Mouse (Mus musculus) spleen, postnatal 4 days (tissue): Measurements from ENCODE around the gene Cbln4.

Experiments
- DNase-seq, 2 experiments: peaks; one replicate each; pipeline ENCODE4 v3.0.0; 2022; ENCODE audit warnings: low spot score in 2 of 2

Cbln4 gene

DNA sequence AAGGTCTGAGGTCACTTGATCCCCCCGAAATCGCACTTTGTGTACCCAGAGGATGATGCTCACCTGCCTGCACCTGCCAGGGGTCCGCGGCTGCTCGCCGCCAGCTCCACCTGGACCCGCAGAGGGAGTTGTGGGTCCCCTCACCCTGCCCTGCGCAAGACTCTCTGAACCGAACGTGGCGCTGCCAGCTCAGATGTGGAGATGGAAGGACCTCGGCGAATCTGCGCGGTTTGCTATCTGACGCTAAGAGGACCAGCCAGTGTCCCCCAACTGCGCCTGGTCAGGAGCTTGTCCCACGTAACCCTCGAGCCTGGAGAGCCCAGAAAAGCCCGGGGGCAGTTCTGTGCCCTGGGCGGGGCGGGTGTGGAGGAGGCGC lies at the start of gene Cbln4:
Gene Cbln4 (minus strand): TSS at position 232 of the 376 bp plus-strand sequence.
- DNase-seq, result no peak

DNA sequence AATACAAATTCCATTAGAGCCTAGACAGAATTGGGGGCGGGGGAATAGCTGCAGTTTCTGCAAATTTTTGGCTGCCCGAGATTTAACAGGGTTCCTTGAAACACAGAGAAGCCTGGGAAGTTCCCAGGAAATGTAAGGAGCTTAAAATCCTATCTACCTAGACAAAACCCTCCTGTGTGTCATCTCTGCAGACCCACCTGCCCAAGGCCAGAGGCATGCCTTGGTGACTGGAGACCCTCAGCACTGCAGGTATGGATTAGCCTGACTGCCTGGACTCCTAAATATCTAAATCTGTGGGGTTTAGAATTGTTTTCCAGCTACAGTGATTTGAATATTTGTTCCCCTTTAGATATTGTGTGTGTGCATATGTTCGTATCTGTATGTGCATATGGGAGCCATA lies 35.3 kb upstream of the Cbln4 start:
- no peak for DNase-seq

DNA sequence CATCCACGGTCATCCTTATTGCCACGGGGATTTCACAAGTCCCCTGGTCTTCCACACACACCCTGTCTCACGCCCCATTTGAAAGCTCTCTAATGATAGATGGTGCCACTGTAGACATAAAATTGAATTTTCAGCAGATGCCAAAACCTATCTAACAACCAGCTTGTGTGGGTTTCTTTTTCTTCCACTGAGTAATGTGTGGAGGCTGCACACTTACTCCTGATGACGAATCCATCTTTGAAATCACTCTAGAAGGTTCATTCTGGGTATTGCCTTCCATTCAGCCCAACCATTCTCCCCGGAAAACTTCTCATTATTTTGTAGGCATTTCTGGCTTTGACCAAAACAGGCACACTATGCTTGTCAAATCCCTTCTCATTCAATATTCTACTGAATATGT lies 33.0 kb upstream of the Cbln4 start:
- no peak for DNase-seq

DNA sequence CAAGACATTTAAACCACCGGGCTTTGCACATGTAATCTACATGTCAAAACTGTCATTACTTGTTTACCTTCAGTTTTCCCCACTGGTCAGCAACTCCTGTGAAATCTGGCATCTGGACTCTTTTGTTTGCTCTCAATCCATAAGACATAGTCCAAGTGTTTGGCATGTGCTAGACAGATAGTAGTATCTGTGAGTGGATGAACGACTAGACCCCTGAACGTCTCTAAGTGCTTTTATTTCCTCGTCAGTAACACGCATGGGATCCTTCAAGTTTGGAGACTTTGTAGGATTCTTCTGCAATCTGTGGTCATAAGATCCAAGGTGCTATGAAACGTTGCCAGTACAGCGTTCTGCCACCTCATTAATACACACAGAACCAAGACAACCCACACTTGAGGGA lies 19.6 kb upstream of the Cbln4 start:
- DNase-seq, result no peak

DNA sequence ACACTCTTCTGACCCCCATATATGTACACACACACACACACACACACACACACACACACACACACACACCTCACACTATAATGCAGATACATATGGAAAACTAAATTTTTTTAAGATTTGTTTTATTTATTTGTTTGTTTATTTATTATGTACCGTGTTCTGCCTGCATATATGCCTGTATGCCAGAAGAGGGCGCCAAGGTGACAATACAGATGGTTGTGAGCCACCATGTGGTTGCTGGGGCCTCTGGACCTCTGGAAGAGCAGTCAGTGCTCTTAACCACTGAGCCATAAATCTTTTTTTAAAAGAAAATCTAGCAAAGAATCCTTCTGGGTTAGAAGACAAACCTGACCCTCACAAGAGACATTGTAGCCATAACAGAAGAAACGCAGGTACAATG lies 16.5 kb upstream of the Cbln4 start:
- no peak for DNase-seq

DNA sequence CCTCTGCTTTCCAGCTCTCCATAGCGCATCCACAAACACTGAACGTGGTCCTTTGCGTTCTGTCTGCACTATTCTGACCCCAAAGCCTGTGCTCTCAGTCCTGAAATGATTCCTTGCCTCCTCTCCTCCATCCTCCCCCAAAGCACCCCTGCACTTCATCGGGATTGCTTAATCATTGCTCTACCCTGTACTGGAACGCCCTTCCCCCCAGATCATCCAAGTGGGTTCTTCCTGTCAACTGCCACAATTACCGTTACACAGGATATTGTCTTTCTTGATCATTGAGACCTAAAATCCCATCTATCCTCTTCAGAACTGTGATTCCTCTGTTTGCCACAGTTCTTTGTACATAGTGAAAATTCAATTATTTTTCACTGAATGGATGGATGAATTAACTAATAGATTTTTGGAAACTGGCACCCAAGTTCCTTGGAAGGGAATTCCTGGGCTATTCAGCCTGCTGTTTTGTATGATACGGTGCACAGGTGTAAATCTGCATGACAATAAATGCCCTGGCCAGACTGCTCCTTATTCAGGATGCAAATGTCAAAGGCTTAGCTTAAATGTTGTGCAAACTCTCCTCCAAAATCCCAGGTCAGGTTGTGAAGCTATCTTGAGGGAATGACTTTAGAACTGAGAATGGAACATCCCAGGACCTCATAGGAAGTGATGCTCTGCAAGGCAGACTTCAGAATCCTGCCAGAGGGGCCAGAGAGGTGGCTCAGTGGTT lies 15.8 kb upstream of the Cbln4 start:
- DNase-seq, result no peak

DNA sequence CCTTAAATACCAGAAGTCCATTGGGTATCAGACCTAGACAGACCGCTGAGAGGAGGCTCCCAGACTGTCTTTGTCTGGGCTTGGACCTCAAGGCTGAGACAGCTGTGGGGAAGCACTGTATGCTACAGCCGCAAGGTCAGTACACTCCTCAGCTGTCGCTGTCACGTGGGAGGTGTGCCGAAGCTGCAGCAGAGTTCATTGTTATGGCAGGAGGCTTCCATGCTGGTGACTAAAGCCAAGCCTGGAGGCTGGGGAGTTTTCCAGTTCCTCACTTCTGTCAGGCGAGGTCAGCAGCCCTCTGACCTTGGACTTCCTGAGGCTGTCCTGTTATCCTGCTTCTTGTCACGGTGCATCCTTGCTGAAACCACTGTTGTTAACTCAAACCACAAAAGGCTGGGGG lies 2.7 kb upstream of the Cbln4 start:
- DNase-seq, result no peak

DNA sequence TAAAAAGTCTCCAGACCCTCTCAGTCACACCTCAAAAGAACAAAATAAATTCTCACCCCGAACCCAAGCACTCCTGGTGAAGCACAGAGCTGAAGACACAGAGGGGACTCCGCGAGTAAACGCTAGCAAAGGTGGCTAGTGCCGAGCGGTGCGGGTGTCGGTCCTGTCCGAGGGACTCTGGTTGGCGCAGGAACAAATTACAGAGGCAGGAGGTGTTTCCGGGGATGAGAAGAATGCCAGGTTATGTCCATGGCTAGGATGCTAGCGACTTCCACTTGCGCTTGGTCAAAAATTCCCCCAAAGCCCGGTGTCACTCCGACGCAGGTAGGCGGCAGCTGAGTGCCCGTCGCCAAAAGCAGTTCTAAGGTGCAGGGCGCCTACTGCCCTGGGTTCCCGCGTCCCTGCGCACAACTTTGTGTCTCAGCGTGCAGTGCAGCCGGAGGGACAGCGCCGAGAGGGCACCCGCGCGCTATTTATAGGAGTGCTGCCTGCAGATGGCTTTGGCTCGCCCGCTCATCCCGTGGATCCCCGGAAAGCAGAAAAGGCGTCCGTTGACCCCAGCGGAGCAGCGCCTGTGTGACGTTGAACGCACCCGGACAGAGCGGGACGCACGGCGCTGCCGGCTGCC lies 545 bp downstream of the Cbln4 start:
- no peak for DNase-seq

DNA sequence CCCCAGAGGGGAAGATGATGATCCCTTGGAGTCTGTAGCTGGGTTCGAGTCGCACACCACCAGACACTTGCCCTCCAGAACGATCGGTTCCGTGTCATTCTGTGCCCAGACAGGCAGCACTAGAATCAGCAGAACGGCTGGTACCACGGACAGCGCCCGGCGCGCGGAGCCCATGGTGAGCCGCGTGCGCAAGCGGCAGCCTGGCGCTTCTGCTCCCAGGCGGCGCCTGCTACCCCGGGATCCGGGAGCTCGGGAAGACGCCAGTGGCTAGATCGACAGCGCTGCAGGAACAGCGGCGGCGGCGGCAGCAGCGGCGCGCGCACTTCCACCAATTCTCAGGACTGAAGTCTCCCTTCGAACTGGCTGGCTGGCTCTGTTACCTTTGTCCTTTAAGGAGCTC lies 1.1 kb downstream of the Cbln4 start:
- DNase-seq, result peak; percentile 17 to 63

DNA sequence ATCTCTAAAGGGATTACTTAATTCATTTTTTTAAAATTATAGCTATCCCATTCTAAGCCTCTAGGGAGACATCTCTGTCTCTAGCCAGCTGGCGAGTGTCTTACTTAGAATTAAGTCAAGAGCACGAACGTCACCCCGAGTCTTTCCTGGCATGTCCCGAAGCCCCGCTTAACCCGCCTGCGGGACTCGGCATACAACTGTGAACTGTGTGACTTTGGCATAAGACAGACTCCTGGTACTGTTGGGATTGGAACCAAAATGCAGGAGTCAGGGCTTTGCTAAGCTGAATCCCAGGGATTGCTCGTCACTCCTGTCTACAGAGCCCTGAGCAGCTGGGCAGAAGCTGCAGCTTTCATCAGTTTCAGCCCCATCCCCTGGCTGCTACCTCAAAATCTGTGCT lies 2.4 kb downstream of the Cbln4 start:
- DNase-seq, result no peak

DNA sequence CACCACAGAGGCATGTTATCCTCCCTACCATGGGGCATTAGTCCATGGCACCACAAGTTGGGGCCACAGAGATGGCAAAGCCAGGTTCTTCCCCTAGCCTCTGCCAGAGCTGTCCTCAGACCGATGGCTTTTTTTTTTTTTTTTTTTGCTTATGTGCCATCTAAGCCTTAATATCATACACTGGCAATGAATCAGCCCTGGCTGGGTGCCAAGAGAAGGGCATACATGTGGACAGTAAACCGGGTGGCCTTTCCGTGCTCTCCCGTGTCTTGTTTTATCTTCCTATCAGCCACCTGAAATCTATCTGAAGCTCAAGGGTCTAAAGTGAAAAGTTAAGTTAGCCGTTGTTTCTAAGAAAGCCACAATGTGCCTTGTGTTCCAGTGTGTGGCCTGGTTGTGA lies 3.7 kb downstream of the Cbln4 start:
- no peak for DNase-seq

DNA sequence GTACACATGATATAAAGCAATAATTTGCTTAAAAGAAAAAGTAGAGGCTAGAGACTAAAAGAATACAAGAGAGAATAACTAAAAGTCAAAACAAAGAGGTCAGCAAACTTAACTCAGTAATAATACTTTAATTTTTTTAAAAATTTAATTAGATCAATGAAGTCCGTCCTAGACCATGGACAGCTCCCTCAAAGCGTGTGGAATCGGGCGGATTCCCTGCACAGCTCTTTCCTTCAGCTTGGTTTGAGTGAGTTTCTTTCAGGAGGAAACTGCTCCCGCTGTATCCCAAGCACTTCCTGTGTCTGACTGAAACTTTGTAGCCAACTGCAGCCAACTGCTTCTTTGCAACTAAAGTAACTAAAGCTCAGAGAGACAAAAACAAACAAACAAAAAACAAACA lies 9.0 kb downstream of the Cbln4 start:
- DNase-seq, result no peak

DNA sequence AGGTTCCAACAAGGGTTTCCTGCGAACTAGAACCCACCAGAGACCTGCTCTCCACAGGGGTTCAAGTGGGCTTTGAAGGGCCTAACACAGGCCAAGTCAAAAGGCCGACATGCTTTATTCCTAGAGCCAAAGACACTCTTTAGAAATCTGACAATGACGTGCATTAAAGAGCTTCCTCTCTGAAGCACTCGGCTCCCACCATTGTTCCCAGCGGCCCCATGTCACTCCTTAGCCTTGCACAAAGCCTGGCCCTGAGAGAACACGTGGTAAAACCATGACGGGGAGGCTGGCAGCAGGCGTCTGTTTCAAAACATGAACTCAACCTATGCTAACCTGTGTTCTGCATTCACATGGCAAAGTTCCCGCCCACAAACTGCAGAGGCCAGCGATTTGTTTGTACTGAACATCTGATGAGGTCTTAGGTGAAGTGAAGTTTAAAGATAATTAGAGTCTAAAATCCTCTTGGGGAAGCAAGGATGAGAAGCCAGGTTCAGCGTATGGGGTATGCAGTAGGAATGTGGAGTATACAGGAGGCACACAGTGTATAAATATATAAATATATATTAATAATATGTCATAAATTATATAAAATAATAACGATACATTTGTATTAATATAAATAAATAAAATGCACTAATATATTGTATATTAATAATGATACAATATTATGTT lies 17.7 kb downstream of the Cbln4 start:
- DNase-seq, result no peak

DNA sequence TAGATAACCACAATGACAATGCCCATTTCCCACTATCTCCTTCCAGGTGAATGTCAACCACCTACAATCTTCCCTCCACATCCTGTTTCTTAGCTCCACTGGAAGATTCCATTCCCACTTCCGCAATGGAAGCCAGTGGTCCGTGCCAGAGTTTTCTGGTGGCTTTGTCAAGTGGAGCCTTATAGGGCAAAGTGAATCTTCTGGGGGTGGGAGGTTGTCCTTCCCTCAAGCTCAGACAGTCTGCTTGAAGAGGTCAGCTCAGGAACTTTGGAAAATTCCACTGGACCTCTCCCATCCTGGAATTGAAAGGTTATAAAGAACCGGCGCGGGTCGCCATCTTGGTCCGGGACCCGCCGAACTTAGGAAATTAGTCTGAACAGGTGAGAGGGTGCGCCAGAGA lies 36.5 kb downstream of the Cbln4 start:
- no peak for DNase-seq

DNA sequence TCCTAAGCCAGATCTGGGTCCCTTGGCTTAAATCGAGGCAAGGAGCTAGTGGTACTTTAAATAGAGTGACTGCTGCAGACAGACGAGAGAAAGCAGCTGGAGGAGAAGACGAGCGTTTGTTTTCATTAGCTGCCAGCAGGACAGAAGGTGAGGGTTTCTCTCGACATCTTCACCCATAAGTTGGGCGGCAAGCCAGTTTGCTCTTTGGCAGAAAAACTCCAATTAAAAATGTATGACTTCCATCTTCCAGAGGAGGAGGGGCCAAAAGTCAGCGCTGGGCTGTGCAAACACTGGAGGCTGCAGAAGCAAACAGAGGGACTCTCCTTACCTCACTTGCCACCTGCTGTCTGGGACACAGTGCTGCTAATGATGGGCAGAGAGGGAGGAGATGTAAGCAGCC lies 37.3 kb downstream of the Cbln4 start:
- no peak for DNase-seq

DNA sequence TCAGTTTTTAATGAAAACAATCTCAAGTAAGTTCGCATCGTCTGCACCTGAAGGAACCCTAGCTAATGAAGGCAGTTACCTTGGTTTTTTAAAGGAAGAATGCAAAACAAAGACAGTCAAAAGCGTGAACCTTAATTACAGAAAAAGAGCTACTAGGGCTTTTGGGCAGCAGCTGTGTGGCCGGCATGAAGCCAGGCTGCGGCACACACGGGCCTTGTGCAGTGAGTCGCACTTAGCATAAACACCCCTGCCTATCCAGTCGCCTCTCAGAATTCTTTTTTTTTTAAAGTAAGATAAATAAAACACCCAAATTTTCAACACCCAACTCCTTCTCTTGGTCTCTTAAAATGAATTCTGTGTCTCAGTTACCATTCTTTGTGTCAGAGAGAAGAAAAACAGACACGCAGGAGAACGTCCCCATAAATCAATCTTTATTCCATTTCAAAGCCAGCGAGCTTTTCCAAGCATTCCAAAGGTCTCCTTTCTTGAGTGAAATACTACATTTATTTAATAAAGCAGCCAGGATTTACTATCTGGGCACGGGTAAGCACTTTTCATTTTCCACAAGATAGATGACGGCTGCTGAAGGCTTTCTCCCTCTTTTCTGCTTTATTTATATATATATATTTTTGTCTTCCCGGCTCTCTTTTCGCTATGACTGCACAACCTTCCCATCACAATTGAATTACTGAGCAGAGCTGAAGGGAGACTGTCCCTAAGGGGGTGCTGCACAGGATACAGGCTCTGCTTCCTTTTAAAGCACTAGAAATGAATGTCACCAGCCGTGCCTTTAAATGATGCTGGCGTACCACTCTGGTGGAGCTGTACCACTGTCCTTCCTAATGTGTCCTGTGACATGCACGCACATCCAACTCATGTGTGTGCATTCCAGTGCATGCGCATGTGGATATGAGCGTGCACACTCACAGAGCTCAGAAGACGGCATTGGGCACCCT lies 39.0 kb downstream of the Cbln4 start:
- DNase-seq, result no peak

DNA sequence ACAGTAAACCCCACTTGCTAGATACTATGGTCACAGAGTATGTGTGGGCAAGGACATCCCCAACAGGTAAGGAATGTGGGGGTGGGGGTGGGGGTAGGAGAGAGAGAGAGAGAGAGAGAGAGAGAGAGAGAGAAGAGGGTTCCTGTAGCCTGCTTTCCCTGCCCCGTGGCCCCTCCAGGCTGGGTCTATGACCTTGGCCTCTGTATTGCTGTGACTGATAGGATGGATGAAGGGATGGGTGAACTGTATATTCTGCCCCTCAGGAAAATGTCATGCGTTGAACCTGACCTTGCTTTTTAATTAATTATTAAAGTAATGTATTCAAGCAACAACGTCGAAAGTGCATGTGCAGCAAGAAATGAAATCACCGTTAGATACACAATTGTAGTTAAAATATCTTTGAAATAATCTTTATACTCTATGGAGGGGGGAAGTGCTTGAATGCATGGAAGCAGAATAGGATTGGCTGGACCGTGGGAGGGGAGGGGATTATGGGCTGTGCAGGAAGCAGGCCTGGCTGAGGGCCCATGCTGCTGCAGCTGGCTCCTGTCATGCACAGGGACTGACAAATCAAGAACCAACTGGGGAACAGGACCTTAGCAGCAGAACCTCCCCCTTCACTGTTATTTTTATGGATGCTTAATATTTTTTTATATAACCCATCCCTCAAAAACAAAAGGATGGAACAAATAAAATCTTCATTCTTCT lies 46.1 kb downstream of the Cbln4 start:
- DNase-seq, result no peak

DNA sequence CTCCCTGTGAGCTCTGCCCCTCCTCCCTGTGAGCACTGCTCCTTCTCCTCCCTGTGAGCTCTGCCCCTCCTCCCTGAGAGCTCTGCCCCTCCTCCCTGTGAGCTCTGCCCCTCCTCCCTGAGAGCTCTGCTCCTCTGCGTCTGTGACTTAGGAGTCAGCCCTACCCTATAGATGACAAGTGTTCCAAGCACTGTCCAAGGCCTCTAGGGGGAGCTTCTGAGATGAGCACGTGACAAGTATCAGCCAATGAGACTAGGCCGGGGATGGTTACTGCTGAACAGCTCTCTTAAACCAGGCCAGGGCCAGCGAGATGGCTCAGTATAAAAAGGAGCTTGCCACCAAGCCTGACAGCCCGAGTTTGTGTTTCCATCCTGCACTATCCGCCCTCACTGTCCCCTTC lies 48.4 kb downstream of the Cbln4 start:
- DNase-seq, result no peak

DNA sequence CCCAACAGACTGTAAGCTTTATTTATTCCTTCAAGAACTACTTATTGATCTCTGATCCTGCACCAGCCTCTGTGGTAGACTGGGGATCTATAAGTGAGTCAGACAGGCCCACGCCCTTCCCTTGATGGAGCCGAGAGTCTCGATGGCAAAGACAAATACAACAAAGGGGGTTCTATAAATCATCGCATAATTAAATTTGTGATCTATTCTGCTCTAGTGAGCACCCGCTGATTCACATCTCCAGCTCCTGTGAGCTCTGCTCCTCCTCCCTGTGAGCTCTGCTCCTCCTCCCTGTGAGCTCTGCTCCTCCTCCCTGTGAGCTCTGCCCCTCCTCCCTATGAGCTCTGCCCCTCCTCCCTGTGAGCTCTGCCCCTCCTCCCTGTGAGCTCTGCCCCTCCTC lies 49.0 kb downstream of the Cbln4 start:
- DNase-seq, result no peak

DNA sequence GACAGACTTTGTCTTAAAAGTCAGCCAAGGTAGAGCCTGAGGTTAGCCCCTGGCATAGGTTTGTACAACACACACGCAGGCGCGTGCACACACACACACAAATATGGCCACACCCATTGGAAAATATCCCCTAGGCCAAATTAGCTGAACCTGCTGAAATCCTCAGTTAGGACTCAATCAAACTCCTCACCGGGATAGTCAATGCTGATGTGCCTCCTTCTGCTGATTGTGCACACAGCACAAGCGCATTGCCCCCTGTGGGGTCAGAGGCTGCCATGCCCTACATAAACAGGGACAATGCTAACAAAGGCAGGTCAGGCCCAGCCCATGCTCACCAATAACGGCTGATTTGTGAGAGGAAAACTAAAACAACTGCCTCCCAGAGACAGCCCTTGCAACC lies 56.6 kb downstream of the Cbln4 start:
- no peak for DNase-seq
